Mouse (Mus musculus) bone marrow, adult 2 months (tissue): ENCODE data around the gene Il21.

Source experiments
- CTCF ChIP-seq: fragments of 200-500 bp; IDR thresholded peaks from 2 replicates; pipeline ENCODE4 v1.5.1; 2011; ENCODE audit warnings: low read length, control low read depth; ENCODE audit not compliant: control insufficient read depth, insufficient read depth
- POLR2A ChIP-seq: fragments of 200-500 bp; IDR thresholded peaks from 2 replicates; pipeline ENCODE4 v1.6.1; 2011; ENCODE audit warnings: low read depth, mild to moderate bottlenecking, control low read depth, low read length, borderline replicate concordance; ENCODE audit not compliant: control insufficient read depth

DNA sequence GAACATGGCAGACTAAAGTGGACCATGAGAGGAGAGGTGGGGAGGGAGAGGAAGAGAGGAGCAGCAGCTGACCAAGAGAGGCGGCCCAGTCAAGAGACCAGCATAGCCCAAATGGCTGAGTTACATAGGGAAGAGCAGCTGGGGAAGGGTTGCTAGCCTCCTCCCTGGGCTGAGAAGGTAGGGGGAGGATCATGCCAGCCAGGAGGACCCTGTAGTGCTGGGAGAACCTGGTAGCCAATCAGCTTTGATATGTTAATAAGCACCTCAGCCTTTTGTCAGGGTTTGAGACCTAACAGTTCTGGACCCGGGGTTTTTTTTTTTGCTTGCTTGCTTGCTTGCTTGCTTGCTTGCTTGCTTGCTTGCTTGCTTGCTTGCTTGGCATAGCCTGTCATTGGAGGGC, 51.4 kb downstream of the Il21 start:
- TF ChIP-seq CTCF (no peak), POLR2A (no peak)
